Mouse (Mus musculus) neural tube, embryonic 13.5 days (tissue): ENCODE results near the gene Col5a1. TPM values are rescaled to one million over a fixed set of nuclear protein-coding genes. Genes with fewer than 3 reads are reported as not detected.

ENCODE experiments used
- polyA plus RNA-seq: library from polyadenylated mRNA; unstranded; fragments of >200 nt; fragmentation: Nextera tagmentation; extraction: Ambion mirVana; gene quantifications from 2 replicates; pipeline ENCODE4 v1.2.1, GENCODE M21; 2015

The Col5a1 gene
- polyA plus RNA-seq, 1 experiment from 2014 or later = 25.8 TPM

Other genes starting within 250 kb of the Col5a1 start
- 3.2 and 4.7 TPM in 2 replicates for gene Rxra, start 210.0 kb upstream of the Col5a1 start, polyA plus RNA-seq
- 0.27 TPM in 1 of 2 replicates, not detected in the other for gene Fcnb, start 198.5 kb downstream of the Col5a1 start, polyA plus RNA-seq